Mouse (Mus musculus): ENCODE measurements around the gene Ptprj.
"Not testable (repeated sequence)": the region's sequence is repeated elsewhere in the genome, so short reads cannot be mapped to it uniquely, and the experiment has no call there.

Ptprj gene

GRCm38 (mm10) chr2:90428988-90429717 is 151.3 kb downstream of the Ptprj start:
- DNase-seq (ENCODE audit: extremely low read depth, low read depth, low spot score), result not testable (repeated sequence)

- DNase-seq (ENCODE audit: extremely low read depth, low read depth, low spot score), result not testable (repeated sequence)
These were observed 155.5 kb downstream of the Ptprj start for GRCm38 (mm10) chr2:90424937-90425336.

GRCm38 (mm10) chr2:90422282-90422681 is 158.2 kb downstream of the Ptprj start:
- not testable (repeated sequence) for DNase-seq (ENCODE audit: extremely low read depth, low read depth, low spot score)

- DNase-seq (ENCODE audit: extremely low read depth, low read depth, low spot score), result not testable (repeated sequence)
These were observed 166.2 kb downstream of the Ptprj start for GRCm38 (mm10) chr2:90414110-90414821.

- DNase-seq (ENCODE audit: extremely low read depth, low read depth, low spot score), result not testable (repeated sequence)
These were observed 181.8 kb downstream of the Ptprj start, which contains the start of gene Olfr1274-ps for GRCm38 (mm10) chr2:90398633-90399107. Gene Olfr1274-ps, plus strand, starts transcription at chr2:90398683.
